Mouse (Mus musculus): Measurements from ENCODE around the gene Hvcn1. TPM values are rescaled to one million over a fixed set of nuclear protein-coding genes. Genes with fewer than 3 reads are reported as not detected.
"Not testable (repeated sequence)": the region's sequence is repeated elsewhere in the genome, so short reads cannot be mapped to it uniquely, and the experiment has no call there.

The Hvcn1 gene
- polyA plus RNA-seq, 1 experiment from 2014 or later: 7.0 TPM

DNA sequence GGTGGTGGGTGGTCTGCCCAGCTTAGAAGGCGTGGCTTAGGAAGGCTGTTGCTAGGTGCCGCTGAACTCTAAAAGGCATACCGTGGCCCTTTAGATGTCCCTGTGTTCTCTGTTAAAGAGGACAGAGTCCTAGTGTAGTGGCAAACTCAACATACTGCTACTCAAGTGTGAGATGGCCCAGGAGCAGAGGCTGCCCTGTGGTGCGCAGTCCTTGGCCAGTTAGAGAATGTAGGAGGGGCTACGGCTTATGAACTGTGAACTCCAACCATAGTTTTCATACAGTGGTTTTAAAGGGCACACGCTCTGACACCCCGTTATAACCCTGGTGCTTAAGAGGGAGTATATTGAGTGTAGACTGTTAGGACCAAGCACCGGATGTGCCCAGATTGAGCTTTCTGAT, 35.5 kb upstream of the Hvcn1 start:
- Histone ChIP-seq H3K27me3 (ENCODE audit: control insufficient read depth, insufficient read depth, low read length) (no peaks in the 10 kb centered on the region), H3K4me3 (replicated peaks; ENCODE audit: low read length) (no peak overlapping the region), H3K9me3 (replicated peaks; ENCODE audit: control insufficient read depth, low read length) (no peaks in the 10 kb centered on the region), H3K36me3 (ENCODE audit: control insufficient read depth, insufficient read depth, low read length) (peaks cover 38% of the 10 kb centered on the region), H3K4me1 (ENCODE audit: control insufficient read depth, insufficient read depth, low read length) (peaks cover 9% of the 10 kb centered on the region), H3K9ac (ENCODE audit: low read length) (no peak overlapping the region), H3K27ac (ENCODE audit: low read length) (no peak overlapping the region), H3K4me2 (ENCODE audit: low read depth, low read length) (no peak overlapping the region)
- ATAC-seq (ENCODE audit: insufficient read depth, low FRiP score): no peak
- 93% methylated on average over 8 of the region's 8 CpGs for WGBS

DNA sequence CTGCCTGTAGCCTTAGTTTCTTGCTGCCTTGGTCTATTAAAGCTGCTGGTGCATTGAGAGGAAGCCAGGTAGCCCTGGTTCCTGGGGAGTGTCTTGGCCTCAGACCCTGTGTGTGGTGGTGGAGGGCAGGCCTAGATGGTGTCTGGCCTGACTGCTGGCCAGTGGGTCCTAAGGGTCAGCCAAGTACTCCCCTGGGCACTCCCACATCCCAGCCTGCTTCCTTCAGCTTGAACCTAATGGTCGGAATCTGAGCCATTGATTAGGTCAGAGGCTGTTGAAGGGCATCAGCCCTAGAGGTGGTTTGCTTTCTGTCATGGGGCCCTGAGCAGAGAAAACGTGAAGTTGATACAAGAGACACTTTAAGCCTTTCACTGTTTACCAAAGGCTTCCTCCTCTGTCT, 31.2 kb upstream of the Hvcn1 start:
- H3K4me3 ChIP-seq (replicated peaks; ENCODE audit: low read length): no peak overlapping the region
- no peak overlapping the region for H3K4me2 ChIP-seq (ENCODE audit: low read depth, low read length)
- H3K9me3 ChIP-seq (replicated peaks; ENCODE audit: control insufficient read depth, low read length): no peaks in the 10 kb centered on the region
- H3K27me3 ChIP-seq (ENCODE audit: control insufficient read depth, insufficient read depth, low read length): no peaks in the 10 kb centered on the region
- H3K27ac ChIP-seq (ENCODE audit: low read length): no peak overlapping the region
- WGBS: 46% methylated on average over 2 of the region's 2 CpGs
- no peak overlapping the region for H3K9ac ChIP-seq (ENCODE audit: low read length)
- no peak for ATAC-seq (ENCODE audit: insufficient read depth, low FRiP score)
- H3K4me1 ChIP-seq (ENCODE audit: control insufficient read depth, insufficient read depth, low read length): no peaks in the 10 kb centered on the region
- peaks cover 25% of the 10 kb centered on the region for H3K36me3 ChIP-seq (ENCODE audit: control insufficient read depth, insufficient read depth, low read length)

DNA sequence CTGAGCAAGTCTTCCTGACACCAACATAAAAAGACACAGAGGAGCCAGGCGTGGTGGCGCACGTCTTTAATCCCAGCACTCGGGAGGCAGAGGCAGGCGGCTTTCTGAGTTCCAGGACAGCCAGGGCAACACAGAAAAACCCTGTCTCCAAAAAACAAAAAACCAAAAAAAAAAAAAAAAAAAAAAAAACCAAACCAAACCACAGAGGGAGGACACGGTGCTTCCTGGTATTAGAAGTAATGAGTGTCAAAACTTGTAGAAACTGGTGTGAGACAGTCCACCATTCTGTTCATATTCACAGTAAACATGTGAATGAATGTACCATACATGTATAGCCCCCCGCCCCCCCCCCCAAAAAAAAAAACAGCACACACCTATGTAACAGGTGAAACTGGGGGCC, 30.6 kb upstream of the Hvcn1 start:
- Histone ChIP-seq H3K27me3 (ENCODE audit: control insufficient read depth, insufficient read depth, low read length) (no peaks in the 10 kb centered on the region), H3K36me3 (ENCODE audit: control insufficient read depth, insufficient read depth, low read length) (peaks cover 20% of the 10 kb centered on the region), H3K9me3 (replicated peaks; ENCODE audit: control insufficient read depth, low read length) (no peaks in the 10 kb centered on the region), H3K27ac (ENCODE audit: low read length) (no peak overlapping the region), H3K4me2 (ENCODE audit: low read depth, low read length) (no peak overlapping the region), H3K4me1 (ENCODE audit: control insufficient read depth, insufficient read depth, low read length) (no peaks in the 10 kb centered on the region), H3K4me3 (replicated peaks; ENCODE audit: low read length) (no peak overlapping the region), H3K9ac (ENCODE audit: low read length) (no peak overlapping the region)
- 85% methylated on average over 7 of the region's 7 CpGs for WGBS
- no peak for ATAC-seq (ENCODE audit: insufficient read depth, low FRiP score)

DNA sequence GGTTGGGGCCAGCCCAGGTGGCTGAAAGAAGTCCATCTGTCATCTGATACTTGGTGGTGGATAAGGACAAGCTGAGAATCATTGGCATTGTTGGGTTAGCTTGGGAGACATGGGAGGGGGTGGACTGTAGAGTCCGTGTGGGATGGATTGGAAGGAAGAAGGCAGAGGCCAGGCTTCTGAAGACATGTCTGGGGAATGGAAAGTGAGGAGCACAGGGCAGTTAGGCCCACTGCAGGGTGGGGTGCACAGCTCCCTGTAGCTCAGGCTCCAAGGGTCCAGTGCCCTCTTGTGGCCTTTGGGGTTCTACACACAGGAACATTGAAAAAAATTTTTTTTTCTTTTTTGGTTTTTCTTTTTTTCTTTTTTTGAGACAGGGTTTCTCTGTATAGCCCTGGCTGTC, 30.2 kb upstream of the Hvcn1 start:
- peak; percentile 54; the same call in 1 of the 2 replicates for ATAC-seq (ENCODE audit: insufficient read depth, low FRiP score)
- Histone ChIP-seq H3K9ac (ENCODE audit: low read length) (no peak overlapping the region), H3K4me2 (ENCODE audit: low read depth, low read length) (no peak overlapping the region), H3K36me3 (ENCODE audit: control insufficient read depth, insufficient read depth, low read length) (peaks cover 16% of the 10 kb centered on the region; the same call in 1 of the 2 replicates), H3K9me3 (replicated peaks; ENCODE audit: control insufficient read depth, low read length) (no peaks in the 10 kb centered on the region), H3K27me3 (ENCODE audit: control insufficient read depth, insufficient read depth, low read length) (no peaks in the 10 kb centered on the region), H3K4me1 (ENCODE audit: control insufficient read depth, insufficient read depth, low read length) (no peaks in the 10 kb centered on the region), H3K27ac (ENCODE audit: low read length) (no peak overlapping the region), H3K4me3 (replicated peaks; ENCODE audit: low read length) (no peak overlapping the region)
- 25% methylated on average over 1 of the region's 1 CpGs for WGBS

GRCm38 (mm10) chr5:122179665-122180064, 26.9 kb upstream of the Hvcn1 start:
- H3K9ac ChIP-seq (ENCODE audit: low read length): no peak overlapping the region
- 60% methylated on average over 6 of the region's 6 CpGs for WGBS
- ATAC-seq (ENCODE audit: insufficient read depth, low FRiP score): peak; percentile 57; the same call in 1 of the 2 replicates

GRCm38 (mm10) chr5:122184283-122184806, 22.3 kb upstream of the Hvcn1 start:
- no peak overlapping the region for H3K4me3 ChIP-seq (replicated peaks; ENCODE audit: low read length)
- no peak overlapping the region for H3K4me2 ChIP-seq (ENCODE audit: low read depth, low read length)
- H3K36me3 ChIP-seq (ENCODE audit: control insufficient read depth, insufficient read depth, low read length): no peaks in the 10 kb centered on the region
- WGBS: 79% methylated on average over 7 of the region's 7 CpGs
- no peak for ATAC-seq (ENCODE audit: insufficient read depth, low FRiP score)
- H3K27me3 ChIP-seq (ENCODE audit: control insufficient read depth, insufficient read depth, low read length): no peaks in the 10 kb centered on the region
- H3K9ac ChIP-seq (ENCODE audit: low read length): no peak overlapping the region
- H3K4me1 ChIP-seq (ENCODE audit: control insufficient read depth, insufficient read depth, low read length): no peaks in the 10 kb centered on the region
- no peak overlapping the region for H3K27ac ChIP-seq (ENCODE audit: low read length)
- H3K9me3 ChIP-seq (replicated peaks; ENCODE audit: control insufficient read depth, low read length): no peaks in the 10 kb centered on the region

More at GRCm38 (mm10) chr5:122179665-122180064, 26.9 kb upstream of the Hvcn1 start:
- Histone ChIP-seq H3K36me3 (ENCODE audit: control insufficient read depth, insufficient read depth, low read length) (0 out of 2 replicates have a peak, but pooled peaks cover 3% of the 10 kb centered on the region), H3K9me3 (replicated peaks; ENCODE audit: control insufficient read depth, low read length) (no peaks in the 10 kb centered on the region), H3K27me3 (ENCODE audit: control insufficient read depth, insufficient read depth, low read length) (no peaks in the 10 kb centered on the region), H3K4me3 (replicated peaks; ENCODE audit: low read length) (no peak overlapping the region), H3K4me2 (ENCODE audit: low read depth, low read length) (no peak overlapping the region), H3K27ac (ENCODE audit: low read length) (no peak overlapping the region), H3K4me1 (ENCODE audit: control insufficient read depth, insufficient read depth, low read length) (no peaks in the 10 kb centered on the region)

DNA sequence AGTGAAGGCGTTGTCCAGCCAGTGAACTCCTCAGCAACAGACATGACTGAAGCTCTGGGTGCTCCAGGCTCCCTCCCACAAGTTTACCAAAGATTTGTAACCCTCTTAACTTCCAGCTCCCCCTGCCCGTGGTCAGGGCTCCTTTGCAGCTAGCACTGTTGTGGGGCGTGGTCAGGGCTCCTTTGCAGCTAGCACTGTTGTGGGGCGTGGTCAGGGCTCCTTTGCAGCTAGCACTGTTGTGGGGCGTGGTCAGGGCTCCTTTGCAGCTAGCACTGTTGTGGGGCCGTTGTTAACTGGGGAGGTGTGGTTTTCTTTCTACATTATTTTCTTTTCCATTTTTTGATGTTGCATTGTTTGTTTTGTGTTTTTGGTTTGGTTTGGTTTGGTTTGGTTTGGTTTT, 21.7 kb upstream of the Hvcn1 start:
- not testable (repeated sequence) for H3K27ac ChIP-seq (ENCODE audit: low read length); H3K27me3 ChIP-seq (ENCODE audit: control insufficient read depth, insufficient read depth, low read length); H3K4me3 ChIP-seq (replicated peaks; ENCODE audit: low read length); ATAC-seq (ENCODE audit: insufficient read depth, low FRiP score); H3K4me1 ChIP-seq (ENCODE audit: control insufficient read depth, insufficient read depth, low read length); H3K9me3 ChIP-seq (replicated peaks; ENCODE audit: control insufficient read depth, low read length); H3K4me2 ChIP-seq (ENCODE audit: low read depth, low read length); H3K9ac ChIP-seq (ENCODE audit: low read length); H3K36me3 ChIP-seq (ENCODE audit: control insufficient read depth, insufficient read depth, low read length)
- 86% methylated on average over 6 of the region's 6 CpGs for WGBS

DNA sequence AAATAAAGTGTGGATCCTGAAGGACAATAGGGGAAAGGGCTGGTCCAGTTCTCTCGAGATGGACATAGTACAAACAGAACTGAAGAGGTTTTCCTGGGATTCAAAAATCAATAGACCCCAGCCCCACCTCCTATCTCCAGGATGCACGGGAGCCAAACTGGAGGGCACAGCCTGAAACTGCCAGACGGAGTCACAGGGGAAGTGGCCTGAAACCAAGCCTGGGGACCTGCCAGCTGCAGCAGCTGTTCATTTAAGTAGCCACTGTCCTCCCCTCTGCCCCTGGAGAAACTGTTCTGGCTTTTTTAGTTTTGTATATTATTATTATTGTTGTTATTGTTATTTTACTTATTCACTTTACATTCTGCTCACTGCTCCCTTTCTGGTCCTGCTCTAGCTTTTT, 17.5 kb upstream of the Hvcn1 start:
- no peaks in the 10 kb centered on the region for H3K36me3 ChIP-seq (ENCODE audit: control insufficient read depth, insufficient read depth, low read length)
- no peaks in the 10 kb centered on the region for H3K27me3 ChIP-seq (ENCODE audit: control insufficient read depth, insufficient read depth, low read length)
- no peak for ATAC-seq (ENCODE audit: insufficient read depth, low FRiP score)
- no peaks in the 10 kb centered on the region for H3K9me3 ChIP-seq (replicated peaks; ENCODE audit: control insufficient read depth, low read length)
- no peak overlapping the region for H3K27ac ChIP-seq (ENCODE audit: low read length)
- 44% methylated on average over 3 of the region's 3 CpGs for WGBS
- H3K4me1 ChIP-seq (ENCODE audit: control insufficient read depth, insufficient read depth, low read length): no peaks in the 10 kb centered on the region
- H3K4me2 ChIP-seq (ENCODE audit: low read depth, low read length): no peak overlapping the region
- H3K4me3 ChIP-seq (replicated peaks; ENCODE audit: low read length): no peak overlapping the region
- H3K9ac ChIP-seq (ENCODE audit: low read length): no peak overlapping the region

- no peak for ATAC-seq (ENCODE audit: insufficient read depth, low FRiP score)
- no peaks in the 10 kb centered on the region for H3K9me3 ChIP-seq (replicated peaks; ENCODE audit: control insufficient read depth, low read length)
- H3K4me3 ChIP-seq (replicated peaks; ENCODE audit: low read length): no peak overlapping the region
- no peaks in the 10 kb centered on the region for H3K27me3 ChIP-seq (ENCODE audit: control insufficient read depth, insufficient read depth, low read length)
- H3K9ac ChIP-seq (ENCODE audit: low read length): no peak overlapping the region
- H3K27ac ChIP-seq (ENCODE audit: low read length): no peak overlapping the region
- WGBS: 66% methylated on average over 7 of the region's 7 CpGs
- no peak overlapping the region for H3K4me2 ChIP-seq (ENCODE audit: low read depth, low read length)
- no peaks in the 10 kb centered on the region for H3K36me3 ChIP-seq (ENCODE audit: control insufficient read depth, insufficient read depth, low read length)
- H3K4me1 ChIP-seq (ENCODE audit: control insufficient read depth, insufficient read depth, low read length): no peaks in the 10 kb centered on the region
Observed at GRCm38 (mm10) chr5:122190465-122190864, 16.1 kb upstream of the Hvcn1 start.
